Comparison of ENCODE assay signal across 9 mouse cellular contexts in the genomic region with DNA sequence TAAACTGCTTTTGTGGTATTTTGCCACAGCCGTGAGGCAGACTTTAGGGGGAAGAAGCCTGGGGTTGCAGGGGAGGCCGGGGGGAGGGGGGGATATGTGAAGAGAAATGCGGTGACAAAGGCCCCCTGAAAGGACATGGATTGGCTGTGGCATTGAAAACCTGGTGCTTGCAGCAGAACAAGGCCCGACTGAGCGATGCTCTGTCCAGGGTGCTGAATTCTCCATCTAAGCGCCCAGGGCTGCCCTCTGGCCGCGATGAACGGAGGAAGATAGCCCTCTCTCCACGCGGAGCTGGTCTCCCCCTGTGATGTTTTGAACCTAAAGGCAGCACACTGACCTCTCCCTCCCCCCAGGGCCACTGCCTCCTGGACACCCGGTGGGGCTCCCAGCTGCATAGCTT. TPM values are rescaled to one million over a fixed set of nuclear protein-coding genes. Genes with fewer than 3 reads are reported as not detected.
A peak's percentile ranks its signal among the peaks of the same experiment; 100 is the strongest.
DNase-seq lines count a peak whose midpoint lies in the region; TF ChIP-seq lines count a peak whose summit lies in the region.
"Had no signal": no experiment of that assay in that cellular context is flagged by ENCODE, and none has a peak within 500 bp of the region (broad histone marks: within the 10 kb centered on the region; RNA-seq: fewer than 3 reads in every experiment).

No protein-coding gene starts in this region.

- no peaks in the 10 kb centered on the region for H3K36me3 ChIP-seq in heart, adult 2 months (ENCODE audit: control insufficient read depth, insufficient read depth, low read length)

- H3K4me1 ChIP-seq in heart, adult 2 months (ENCODE audit: control insufficient read depth, insufficient read depth, low read length): no peaks in the 10 kb centered on the region

- peak; percentile 29 to 49 for DNase-seq in heart, adult 2 months
- no peak for DNase-seq in heart, postnatal 25 days (ENCODE audit: low spot score)
- peak; percentile 63 to 67 for DNase-seq in B cell, adult 2 months
- peak; percentile 28 to 31 for DNase-seq in adrenal gland, postnatal 4 days (ENCODE audit: low spot score in 2 of 2)
- DNase-seq in kidney, postnatal 25 days: peak; percentile 72 to 76
- DNase-seq in naive thymus-derived CD4-positive, alpha-beta T cell, adult 2 months (ENCODE audit: low read depth): peak; percentile 60
- DNase-seq in left cerebral cortex, adult 18-20 months (ENCODE audit: low spot score in 2 of 2): no peak
- DNase-seq in left cerebral cortex, adult 9 months (ENCODE audit: low spot score in 2 of 2): no peak

- no peak for TF ChIP-seq CTCF in heart, adult 2 months (IDR thresholded peaks at IDR 0.05)

- no peak overlapping the region for H3K4me3 ChIP-seq in heart, adult 2 months

- intact Hi-C loops in heart, adult 2 months (cut with DNase I): no loop called here
- intact Hi-C loops in heart, postnatal 25 days (cut with DNase I): no loop called here

- H3K9ac ChIP-seq in heart, adult 2 months (ENCODE audit: low read depth, low read length): no peak overlapping the region

- no peak overlapping the region for H3K27ac ChIP-seq in heart, adult 2 months

- no peaks in the 10 kb centered on the region for H3K27me3 ChIP-seq in heart, adult 2 months (ENCODE audit: control insufficient read depth, insufficient read depth, low read length)

- no peak for TF ChIP-seq POLR2A in heart, adult 2 months (IDR thresholded peaks at IDR 0.05; ENCODE audit: insufficient read depth, low read depth, low read length)

- WGBS in heart, adult 2 months: 7% methylated on average over 12 of the region's 12 CpGs

- H3K79me2 ChIP-seq in heart, adult 2 months (replicated peaks; ENCODE audit: control insufficient read depth, insufficient read depth, low read length): no peaks in the 10 kb centered on the region

- TF ChIP-seq EP300 in heart, adult 2 months (IDR thresholded peaks at IDR 0.05; ENCODE audit: insufficient read depth, low read depth, low read length): no peak

RNA-seq across cellular contexts. Expression of gene Nptxr, which starts 13.1 kb away (rescaled TPM):
- 1 to 10 TPM; 1.5 to 1.7 TPM for total RNA-seq in heart, adult 2 months (2021)
- 1.3 and 1.6 TPM in 2 replicates for polyA plus RNA-seq in heart, adult 2 months (2012; rRNA removed)
- total RNA-seq in heart, postnatal 25 days (2021): 1 to 10 TPM; 1.5 to 1.8 TPM
- 10 to 100 TPM; 17.2 to 17.3 TPM for total RNA-seq in adrenal gland, postnatal 4 days (2021)
- 100 to 1,000 TPM; 691 to 759 TPM for total RNA-seq in left cerebral cortex, adult 18-20 months (2021)

RNA-seq across cellular contexts. Expression of gene Dnal4, which starts 13.9 kb away (rescaled TPM):
- 10 to 100 TPM; 19.3 to 21.7 TPM for total RNA-seq in heart, adult 2 months (2021)
- polyA plus RNA-seq in heart, adult 2 months (2012; rRNA removed): 43.0 and 46.8 TPM in 2 replicates
- 10 to 100 TPM; 20.5 to 22.9 TPM for total RNA-seq in heart, postnatal 25 days (2021)
- 10 to 100 TPM; 25.3 to 25.6 TPM for total RNA-seq in adrenal gland, postnatal 4 days (2021)
- total RNA-seq in left cerebral cortex, adult 18-20 months (2021): 10 to 100 TPM; 53.0 to 56.9 TPM

RNA-seq across cellular contexts. Expression of gene Npcd, which starts 42.5 kb away (rescaled TPM):
- under 1 TPM; 0.29 to 0.30 TPM for total RNA-seq in heart, adult 2 months (2021)
- 0.31 TPM in 1 of 2 replicates, not detected in the other for polyA plus RNA-seq in heart, adult 2 months (2012; rRNA removed)
- under 1 TPM in 1 of 2 experiments, not detected in 1; 0.26 TPM for total RNA-seq in heart, postnatal 25 days (2021)
- 1 to 10 TPM; 3.7 to 4.2 TPM for total RNA-seq in adrenal gland, postnatal 4 days (2021)
- 10 to 100 TPM in 1 of 2 experiments, 1 to 10 TPM in 1; 6.8 to 28.8 TPM for total RNA-seq in left cerebral cortex, adult 18-20 months (2021)
- total RNA-seq: hematopoietic stem cell, adult 5-6 weeks had no signal

RNA-seq across cellular contexts. Expression of gene Cbx6, which starts 43.0 kb away (rescaled TPM):
- 10 to 100 TPM; 21.1 to 21.3 TPM for total RNA-seq in heart, adult 2 months (2021)
- 22.9 and 24.1 TPM in 2 replicates for polyA plus RNA-seq in heart, adult 2 months (2012; rRNA removed)
- 10 to 100 TPM; 27.9 to 33.5 TPM for total RNA-seq in heart, postnatal 25 days (2021)
- 100 to 1,000 TPM; 105 TPM for total RNA-seq in adrenal gland, postnatal 4 days (2021)
- 100 to 1,000 TPM; 323 TPM for total RNA-seq in left cerebral cortex, adult 18-20 months (2021)

RNA-seq across cellular contexts. Expression of gene Sun2, which starts 49.2 kb away (rescaled TPM):
- total RNA-seq in heart, adult 2 months (2021): 10 to 100 TPM; 83.3 to 96.7 TPM
- polyA plus RNA-seq in heart, adult 2 months (2012; rRNA removed): 57.9 and 69.2 TPM in 2 replicates
- 10 to 100 TPM; 79.3 to 80.7 TPM for total RNA-seq in heart, postnatal 25 days (2021)
- total RNA-seq in adrenal gland, postnatal 4 days (2021): 10 to 100 TPM; 53.3 to 56.7 TPM
- total RNA-seq in left cerebral cortex, adult 18-20 months (2021): 10 to 100 TPM; 46.7 to 49.4 TPM

Comparison
In these comparisons a context has a peak if more than half of its experiments do, and no peak if none do; other contexts are left out.
1. DNase-seq: peak in heart, adult 2 months (2 of 2), B cell, adult 2 months (2 of 2), adrenal gland, postnatal 4 days (2 of 2), kidney, postnatal 25 days (2 of 2) and naive thymus-derived CD4-positive, alpha-beta T cell, adult 2 months (single experiment); none in heart, postnatal 25 days (single experiment), left cerebral cortex, adult 18-20 months (0 of 2) and left cerebral cortex, adult 9 months (0 of 2).
2. RNA of gene Nptxr, which starts 13.1 kb away (total RNA-seq): 691 to 759 TPM in left cerebral cortex, adult 18-20 months; 17.2 to 17.3 TPM in adrenal gland, postnatal 4 days, 1.5 to 1.8 TPM in heart, postnatal 25 days and 1.5 to 1.7 TPM in heart, adult 2 months; every median in the first group is over 10 times any median in the second.